Mouse (Mus musculus) bone marrow macrophage, adult 2 months (primary cell): ENCODE measurements around the gene Dnmt3b.

ENCODE experiments used
- CTCF ChIP-seq: IDR thresholded peaks from 2 replicates; pipeline ENCODE4 v1.5.1; 2012; ENCODE audit warnings: low read depth, mild to moderate bottlenecking, low read length, moderate library complexity
- POLR2A ChIP-seq: IDR thresholded peaks from 2 replicates; pipeline ENCODE4 v1.6.1; 2012; ENCODE audit warnings: mild to moderate bottlenecking, low read depth, low read length, borderline replicate concordance

- TF ChIP-seq POLR2A = no peak
- TF ChIP-seq CTCF = no peak
Observed at GRCm38 (mm10) chr2:153610426-153611240, 38.6 kb upstream of the Dnmt3b start.
